Mouse (Mus musculus): ENCODE results near the gene Borcs5. TPM values are rescaled to one million over a fixed set of nuclear protein-coding genes. Genes with fewer than 3 reads are reported as not detected.

Gene Borcs5
- polyA plus RNA-seq, 1 experiment from 2014 or later, result 46.2 TPM

- H3K4me1 ChIP-seq (ENCODE audit: control insufficient read depth, insufficient read depth, low read length), result no peaks in the 10 kb centered on the region
- no peaks in the 10 kb centered on the region for H3K9me3 ChIP-seq (replicated peaks; ENCODE audit: control insufficient read depth, low read length, poor library complexity, severe bottlenecking)
- no peak overlapping the region for H3K4me3 ChIP-seq (ENCODE audit: low read depth, low read length)
- no peak overlapping the region for H3K4me2 ChIP-seq (ENCODE audit: low read length)
- H3K27me3 ChIP-seq (ENCODE audit: control insufficient read depth, insufficient read depth, low read depth, low read length), result no peaks in the 10 kb centered on the region
- no peak overlapping the region for H3K9ac ChIP-seq (ENCODE audit: low read depth, low read length)
- WGBS, result 93% methylated on average over 7 of the region's 7 CpGs
- H3K36me3 ChIP-seq (ENCODE audit: control insufficient read depth, insufficient read depth, low read length), result no peaks in the 10 kb centered on the region
- no peak overlapping the region for H3K27ac ChIP-seq (ENCODE audit: low read length)
- ATAC-seq, result no peak
These were observed 84.0 kb downstream of the Borcs5 start for GRCm38 (mm10) chr6:134723326-134723725.

GRCm38 (mm10) chr6:134723833-134724553 is 84.7 kb downstream of the Borcs5 start:
- WGBS, result 89% methylated on average over 9 of the region's 9 CpGs

GRCm38 (mm10) chr6:134725406-134725805 is 86.1 kb downstream of the Borcs5 start:
- Histone ChIP-seq H3K27me3 (ENCODE audit: control insufficient read depth, insufficient read depth, low read depth, low read length) (no peaks in the 10 kb centered on the region), H3K4me1 (ENCODE audit: control insufficient read depth, insufficient read depth, low read length) (no peaks in the 10 kb centered on the region), H3K4me3 (ENCODE audit: low read depth, low read length) (no peak overlapping the region), H3K27ac (ENCODE audit: low read length) (no peak overlapping the region), H3K9me3 (replicated peaks; ENCODE audit: control insufficient read depth, low read length, poor library complexity, severe bottlenecking) (no peaks in the 10 kb centered on the region), H3K4me2 (ENCODE audit: low read length) (no peak overlapping the region), H3K36me3 (ENCODE audit: control insufficient read depth, insufficient read depth, low read length) (no peaks in the 10 kb centered on the region), H3K9ac (ENCODE audit: low read depth, low read length) (no peak overlapping the region)
- ATAC-seq, result no peak

More at GRCm38 (mm10) chr6:134723833-134724553, 84.7 kb downstream of the Borcs5 start:
- no peak for ATAC-seq
- H3K4me1 ChIP-seq (ENCODE audit: control insufficient read depth, insufficient read depth, low read length), result no peaks in the 10 kb centered on the region
- no peaks in the 10 kb centered on the region for H3K9me3 ChIP-seq (replicated peaks; ENCODE audit: control insufficient read depth, low read length, poor library complexity, severe bottlenecking)
- H3K9ac ChIP-seq (ENCODE audit: low read depth, low read length), result no peak overlapping the region
- H3K4me3 ChIP-seq (ENCODE audit: low read depth, low read length), result no peak overlapping the region
- H3K4me2 ChIP-seq (ENCODE audit: low read length), result no peak overlapping the region
- H3K27me3 ChIP-seq (ENCODE audit: control insufficient read depth, insufficient read depth, low read depth, low read length), result no peaks in the 10 kb centered on the region
- no peak overlapping the region for H3K27ac ChIP-seq (ENCODE audit: low read length)
- no peaks in the 10 kb centered on the region for H3K36me3 ChIP-seq (ENCODE audit: control insufficient read depth, insufficient read depth, low read length)

GRCm38 (mm10) chr6:134730978-134731377 is 91.7 kb downstream of the Borcs5 start:
- Histone ChIP-seq H3K36me3 (ENCODE audit: control insufficient read depth, insufficient read depth, low read length) (no peaks in the 10 kb centered on the region), H3K4me3 (ENCODE audit: low read depth, low read length) (no peak overlapping the region), H3K27me3 (ENCODE audit: control insufficient read depth, insufficient read depth, low read depth, low read length) (no peaks in the 10 kb centered on the region), H3K9me3 (replicated peaks; ENCODE audit: control insufficient read depth, low read length, poor library complexity, severe bottlenecking) (no peaks in the 10 kb centered on the region), H3K4me2 (ENCODE audit: low read length) (no peak overlapping the region), H3K27ac (ENCODE audit: low read length) (no peak overlapping the region), H3K4me1 (ENCODE audit: control insufficient read depth, insufficient read depth, low read length) (no peaks in the 10 kb centered on the region), H3K9ac (ENCODE audit: low read depth, low read length) (no peak overlapping the region)
- ATAC-seq, result no peak
- WGBS, result 98% methylated on average over 3 of the region's 3 CpGs

GRCm38 (mm10) chr6:134732813-134733212 is 93.5 kb downstream of the Borcs5 start:
- Histone ChIP-seq H3K27me3 (ENCODE audit: control insufficient read depth, insufficient read depth, low read depth, low read length) (no peaks in the 10 kb centered on the region), H3K4me1 (ENCODE audit: control insufficient read depth, insufficient read depth, low read length) (no peaks in the 10 kb centered on the region), H3K27ac (ENCODE audit: low read length) (no peak overlapping the region), H3K36me3 (ENCODE audit: control insufficient read depth, insufficient read depth, low read length) (no peaks in the 10 kb centered on the region), H3K4me2 (ENCODE audit: low read length) (no peak overlapping the region), H3K9ac (ENCODE audit: low read depth, low read length) (no peak overlapping the region), H3K4me3 (ENCODE audit: low read depth, low read length) (no peak overlapping the region), H3K9me3 (replicated peaks; ENCODE audit: control insufficient read depth, low read length, poor library complexity, severe bottlenecking) (no peaks in the 10 kb centered on the region)
- WGBS, result 94% methylated on average over 8 of the region's 8 CpGs
- ATAC-seq, result no peak

GRCm38 (mm10) chr6:134733800-134734221 is 94.5 kb downstream of the Borcs5 start:
- H3K4me1 ChIP-seq (ENCODE audit: control insufficient read depth, insufficient read depth, low read length), result no peaks in the 10 kb centered on the region
- H3K27me3 ChIP-seq (ENCODE audit: control insufficient read depth, insufficient read depth, low read depth, low read length), result no peaks in the 10 kb centered on the region
- no peaks in the 10 kb centered on the region for H3K9me3 ChIP-seq (replicated peaks; ENCODE audit: control insufficient read depth, low read length, poor library complexity, severe bottlenecking)
- 65% methylated on average over 5 of the region's 5 CpGs for WGBS
- no peak; the same call in 1 of the 2 replicates for ATAC-seq
- H3K36me3 ChIP-seq (ENCODE audit: control insufficient read depth, insufficient read depth, low read length), result no peaks in the 10 kb centered on the region
- no peak overlapping the region for H3K4me2 ChIP-seq (ENCODE audit: low read length)
- H3K9ac ChIP-seq (ENCODE audit: low read depth, low read length), result no peak overlapping the region
- H3K4me3 ChIP-seq (ENCODE audit: low read depth, low read length), result no peak overlapping the region
- no peak overlapping the region for H3K27ac ChIP-seq (ENCODE audit: low read length)

GRCm38 (mm10) chr6:134736853-134737252 is 97.5 kb downstream of the Borcs5 start:
- Histone ChIP-seq H3K9me3 (replicated peaks; ENCODE audit: control insufficient read depth, low read length, poor library complexity, severe bottlenecking) (no peaks in the 10 kb centered on the region), H3K4me2 (ENCODE audit: low read length) (no peak overlapping the region), H3K4me3 (ENCODE audit: low read depth, low read length) (no peak overlapping the region), H3K27me3 (ENCODE audit: control insufficient read depth, insufficient read depth, low read depth, low read length) (no peaks in the 10 kb centered on the region), H3K27ac (ENCODE audit: low read length) (no peak overlapping the region), H3K9ac (ENCODE audit: low read depth, low read length) (no peak overlapping the region), H3K36me3 (ENCODE audit: control insufficient read depth, insufficient read depth, low read length) (no peaks in the 10 kb centered on the region), H3K4me1 (ENCODE audit: control insufficient read depth, insufficient read depth, low read length) (no peaks in the 10 kb centered on the region)
- WGBS, result 89% methylated on average over 3 of the region's 3 CpGs
- no peak for ATAC-seq

GRCm38 (mm10) chr6:134743568-134743967 is 104.3 kb downstream of the Borcs5 start:
- H3K9ac ChIP-seq (ENCODE audit: low read depth, low read length), result no peak overlapping the region
- H3K27ac ChIP-seq (ENCODE audit: low read length), result no peak overlapping the region
- H3K36me3 ChIP-seq (ENCODE audit: control insufficient read depth, insufficient read depth, low read length), result no peaks in the 10 kb centered on the region
- no peaks in the 10 kb centered on the region for H3K4me1 ChIP-seq (ENCODE audit: control insufficient read depth, insufficient read depth, low read length)
- H3K27me3 ChIP-seq (ENCODE audit: control insufficient read depth, insufficient read depth, low read depth, low read length), result no peaks in the 10 kb centered on the region
- no peak overlapping the region for H3K4me3 ChIP-seq (ENCODE audit: low read depth, low read length)
- ATAC-seq, result no peak
- no peak overlapping the region for H3K4me2 ChIP-seq (ENCODE audit: low read length)
- H3K9me3 ChIP-seq (replicated peaks; ENCODE audit: control insufficient read depth, low read length, poor library complexity, severe bottlenecking), result no peaks in the 10 kb centered on the region

- WGBS, result 96% methylated on average over 7 of the region's 7 CpGs
- H3K4me1 ChIP-seq (ENCODE audit: control insufficient read depth, insufficient read depth, low read length), result no peaks in the 10 kb centered on the region
- H3K9me3 ChIP-seq (replicated peaks; ENCODE audit: control insufficient read depth, low read length, poor library complexity, severe bottlenecking), result no peaks in the 10 kb centered on the region
- H3K9ac ChIP-seq (ENCODE audit: low read depth, low read length), result no peak overlapping the region
- no peak overlapping the region for H3K4me2 ChIP-seq (ENCODE audit: low read length)
- no peak overlapping the region for H3K4me3 ChIP-seq (ENCODE audit: low read depth, low read length)
- no peaks in the 10 kb centered on the region for H3K27me3 ChIP-seq (ENCODE audit: control insufficient read depth, insufficient read depth, low read depth, low read length)
- no peak overlapping the region for H3K27ac ChIP-seq (ENCODE audit: low read length)
- H3K36me3 ChIP-seq (ENCODE audit: control insufficient read depth, insufficient read depth, low read length), result no peaks in the 10 kb centered on the region
- no peak for ATAC-seq
These were observed 106.6 kb downstream of the Borcs5 start for GRCm38 (mm10) chr6:134745876-134746275.
